Mouse (Mus musculus): Measurements from ENCODE around the gene Isyna1. TPM values are rescaled to one million over a fixed set of nuclear protein-coding genes. Genes with fewer than 3 reads are reported as not detected.
A peak's percentile ranks its signal among the peaks of the same experiment; 100 is the strongest.

Isyna1 gene
- polyA plus RNA-seq, 1 experiment from 2014 or later: 113 TPM

- 63% methylated on average over 8 of the region's 8 CpGs for WGBS
- peaks cover 5% of the 10 kb centered on the region; the same call in 1 of the 2 replicates for H3K27me3 ChIP-seq
- no peak overlapping the region for H3K9ac ChIP-seq
- no peak overlapping the region for H3K4me2 ChIP-seq
- no peak for ATAC-seq (ENCODE audit: low read depth)
- no peak overlapping the region for H3K4me3 ChIP-seq
- peaks cover 5% of the 10 kb centered on the region; the same call in 1 of the 2 replicates for H3K4me1 ChIP-seq (replicated peaks)
- H3K9me3 ChIP-seq: no peaks in the 10 kb centered on the region
- no peaks in the 10 kb centered on the region for H3K36me3 ChIP-seq
- H3K27ac ChIP-seq (replicated peaks): no peak overlapping the region
Measured at GRCm38 (mm10) chr8:70636838-70637237, 42.7 kb downstream of the Isyna1 start.

GRCm38 (mm10) chr8:70638752-70639151, 44.6 kb downstream of the Isyna1 start:
- Histone ChIP-seq H3K9me3 (no peaks in the 10 kb centered on the region), H3K9ac (no peak overlapping the region), H3K27me3 (no peaks in the 10 kb centered on the region; the same call in 1 of the 2 replicates), H3K27ac (replicated peaks) (no peak overlapping the region), H3K36me3 (no peaks in the 10 kb centered on the region), H3K4me3 (no peak overlapping the region), H3K4me2 (no peak overlapping the region), H3K4me1 (replicated peaks) (peaks cover 5% of the 10 kb centered on the region; the same call in 1 of the 2 replicates)
- no peak for ATAC-seq (ENCODE audit: low read depth)
- 70% methylated on average over 9 of the region's 9 CpGs for WGBS

- H3K4me2 ChIP-seq: no peak overlapping the region
- ATAC-seq (ENCODE audit: low read depth): no peak
- H3K4me3 ChIP-seq: no peak overlapping the region
- H3K27ac ChIP-seq (replicated peaks): no peak overlapping the region
- 73% methylated on average over 3 of the region's 3 CpGs for WGBS
- no peak overlapping the region for H3K9ac ChIP-seq
- H3K27me3 ChIP-seq: no peaks in the 10 kb centered on the region
- H3K4me1 ChIP-seq (replicated peaks): peaks cover 28% of the 10 kb centered on the region
- no peaks in the 10 kb centered on the region for H3K36me3 ChIP-seq
- no peaks in the 10 kb centered on the region for H3K9me3 ChIP-seq
Measured at GRCm38 (mm10) chr8:70643019-70643418, 48.8 kb downstream of the Isyna1 start.

GRCm38 (mm10) chr8:70644065-70644464, 49.9 kb downstream of the Isyna1 start:
- WGBS: 88% methylated on average over 2 of the region's 2 CpGs
- Histone ChIP-seq H3K9ac (no peak overlapping the region), H3K4me1 (replicated peaks) (peaks cover 39% of the 10 kb centered on the region), H3K36me3 (0 out of 2 replicates have a peak, but pooled peaks cover 5% of the 10 kb centered on the region), H3K4me3 (no peak overlapping the region), H3K27me3 (no peaks in the 10 kb centered on the region), H3K9me3 (no peaks in the 10 kb centered on the region), H3K4me2 (no peak overlapping the region), H3K27ac (replicated peaks) (no peak overlapping the region)
- ATAC-seq (ENCODE audit: low read depth): no peak

GRCm38 (mm10) chr8:70645501-70646224, 51.5 kb downstream of the Isyna1 start:
- Histone ChIP-seq H3K4me1 (replicated peaks) (peaks cover 55% of the 10 kb centered on the region), H3K36me3 (peaks cover 20% of the 10 kb centered on the region), H3K4me2 (no peak overlapping the region), H3K27me3 (no peaks in the 10 kb centered on the region), H3K4me3 (no peak overlapping the region), H3K9me3 (no peaks in the 10 kb centered on the region), H3K27ac (replicated peaks) (peak overlapping the region; percentile 54; the same call in 1 of the 2 replicates), H3K9ac (0 out of 2 replicates have a peak overlapping the region, but pooled peaks have one; percentile 34)
- WGBS: 48% methylated on average over 17 of the region's 17 CpGs
- no peak for ATAC-seq (ENCODE audit: low read depth)

GRCm38 (mm10) chr8:70646369-70646768, 52.2 kb downstream of the Isyna1 start:
- peak overlapping the region; percentile 54; the same call in 1 of the 2 replicates for H3K27ac ChIP-seq (replicated peaks)
- H3K27me3 ChIP-seq: no peaks in the 10 kb centered on the region

GRCm38 (mm10) chr8:70646775-70647174, 52.6 kb downstream of the Isyna1 start:
- Histone ChIP-seq H3K4me1 (replicated peaks) (peaks cover 61% of the 10 kb centered on the region), H3K9ac (peak overlapping the region; percentile 41; the same call in 1 of the 2 replicates), H3K4me3 (no peak overlapping the region), H3K27ac (replicated peaks) (no peak overlapping the region), H3K36me3 (peaks cover 31% of the 10 kb centered on the region), H3K4me2 (no peak overlapping the region), H3K27me3 (no peaks in the 10 kb centered on the region), H3K9me3 (no peaks in the 10 kb centered on the region)
- no peak for ATAC-seq (ENCODE audit: low read depth)

More at GRCm38 (mm10) chr8:70646369-70646768, 52.2 kb downstream of the Isyna1 start:
- 56% methylated on average over 6 of the region's 6 CpGs for WGBS
- peaks cover 61% of the 10 kb centered on the region for H3K4me1 ChIP-seq (replicated peaks)
- H3K4me3 ChIP-seq: no peak overlapping the region
- no peak overlapping the region for H3K4me2 ChIP-seq
- 0 out of 2 replicates have a peak overlapping the region, but pooled peaks have one; percentile 34 for H3K9ac ChIP-seq
- no peak for ATAC-seq (ENCODE audit: low read depth)
- H3K9me3 ChIP-seq: no peaks in the 10 kb centered on the region
- peaks cover 27% of the 10 kb centered on the region for H3K36me3 ChIP-seq

Other genes with a start within 250 kb of the Isyna1 start
- 16.3 and 17.3 TPM in 2 replicates for gene Upf1, start 241.1 kb upstream of the Isyna1 start, polyA plus RNA-seq (2015; fragmentation: Nextera tagmentation; extraction: Ambion mirVana)
- 0.55 and 1.8 TPM in 2 replicates for gene Comp, start 220.8 kb upstream of the Isyna1 start, polyA plus RNA-seq (2015; fragmentation: Nextera tagmentation; extraction: Ambion mirVana)
- gene Crtc1, start 154.8 kb upstream of the Isyna1 start, polyA plus RNA-seq (2015; fragmentation: Nextera tagmentation; extraction: Ambion mirVana): 33.7 and 35.9 TPM in 2 replicates
- 25.6 and 27.6 TPM in 2 replicates for gene Klhl26, start 117.4 kb upstream of the Isyna1 start, polyA plus RNA-seq (2015; fragmentation: Nextera tagmentation; extraction: Ambion mirVana)
- 78.4 and 89.7 TPM in 2 replicates for gene Tmem59l, start 107.0 kb upstream of the Isyna1 start, polyA plus RNA-seq (2015; fragmentation: Nextera tagmentation; extraction: Ambion mirVana)
- gene Crlf1, start 101.2 kb upstream of the Isyna1 start, polyA plus RNA-seq (2015; fragmentation: Nextera tagmentation; extraction: Ambion mirVana): 3.6 and 4.6 TPM in 2 replicates
- gene Rex1bd, start 87.6 kb upstream of the Isyna1 start, polyA plus RNA-seq (2015; fragmentation: Nextera tagmentation; extraction: Ambion mirVana): 143 and 153 TPM in 2 replicates
- 787 and 800 TPM in 2 replicates for gene Uba52, start 83.6 kb upstream of the Isyna1 start, polyA plus RNA-seq (2015; fragmentation: Nextera tagmentation; extraction: Ambion mirVana)
- 347 and 358 TPM in 2 replicates for gene Fkbp8, start 66.6 kb upstream of the Isyna1 start, polyA plus RNA-seq (2015; fragmentation: Nextera tagmentation; extraction: Ambion mirVana)
- gene Kxd1, start 66.4 kb upstream of the Isyna1 start, polyA plus RNA-seq (2015; fragmentation: Nextera tagmentation; extraction: Ambion mirVana): 46.7 and 46.9 TPM in 2 replicates
- 15.6 and 16.5 TPM in 2 replicates for gene Ell, start 54.9 kb upstream of the Isyna1 start, polyA plus RNA-seq (2015; fragmentation: Nextera tagmentation; extraction: Ambion mirVana)
- 117 and 141 TPM in 2 replicates for gene Ssbp4, start 14.5 kb downstream of the Isyna1 start, polyA plus RNA-seq (2015; fragmentation: Nextera tagmentation; extraction: Ambion mirVana)
- gene Lrrc25, start 21.8 kb downstream of the Isyna1 start, polyA plus RNA-seq (2015; fragmentation: Nextera tagmentation; extraction: Ambion mirVana): 1.5 and 1.8 TPM in 2 replicates
- not detected in 2 replicates for gene Gdf15, start 38.1 kb downstream of the Isyna1 start, polyA plus RNA-seq (2015; fragmentation: Nextera tagmentation; extraction: Ambion mirVana)
- gene Pgpep1, start 66.0 kb downstream of the Isyna1 start, polyA plus RNA-seq (2015; fragmentation: Nextera tagmentation; extraction: Ambion mirVana): 102 and 108 TPM in 2 replicates
- 214 and 215 TPM in 2 replicates for gene Lsm4, start 78.9 kb downstream of the Isyna1 start, polyA plus RNA-seq (2015; fragmentation: Nextera tagmentation; extraction: Ambion mirVana)
- 108 and 112 TPM in 2 replicates for gene Jund, start 104.6 kb downstream of the Isyna1 start, polyA plus RNA-seq (2015; fragmentation: Nextera tagmentation; extraction: Ambion mirVana)
- 0.08 and 0.17 TPM in 2 replicates for gene Iqcn, start 109.1 kb downstream of the Isyna1 start, polyA plus RNA-seq (2015; fragmentation: Nextera tagmentation; extraction: Ambion mirVana)
- gene Gm3336, start 124.2 kb downstream of the Isyna1 start, polyA plus RNA-seq (2015; fragmentation: Nextera tagmentation; extraction: Ambion mirVana): not detected in 2 replicates
- gene Pde4c, start 129.3 kb downstream of the Isyna1 start, polyA plus RNA-seq (2015; fragmentation: Nextera tagmentation; extraction: Ambion mirVana): 0.18 and 0.26 TPM in 2 replicates
- gene Rab3a, start 160.3 kb downstream of the Isyna1 start, polyA plus RNA-seq (2015; fragmentation: Nextera tagmentation; extraction: Ambion mirVana): 402 and 417 TPM in 2 replicates
- gene Mpv17l2, start 166.6 kb downstream of the Isyna1 start, polyA plus RNA-seq (2015; fragmentation: Nextera tagmentation; extraction: Ambion mirVana): 46.1 and 54.5 TPM in 2 replicates
- 88.9 and 93.7 TPM in 2 replicates for gene Pik3r2, start 182.3 kb downstream of the Isyna1 start, polyA plus RNA-seq (2015; fragmentation: Nextera tagmentation; extraction: Ambion mirVana)
- gene Mast3, start 210.7 kb downstream of the Isyna1 start, polyA plus RNA-seq (2015; fragmentation: Nextera tagmentation; extraction: Ambion mirVana): 15.8 and 17.6 TPM in 2 replicates
- gene Il12rb1, start 214.1 kb downstream of the Isyna1 start, polyA plus RNA-seq (2015; fragmentation: Nextera tagmentation; extraction: Ambion mirVana): not detected in 2 replicates
- gene Arrdc2, start 245.3 kb downstream of the Isyna1 start, polyA plus RNA-seq (2015; fragmentation: Nextera tagmentation; extraction: Ambion mirVana): 7.8 TPM in 2 replicates

Data from neural tube, embryonic 13.5 days (tissue).